Mouse (Mus musculus): ENCODE data around the gene Lsm7. TPM values are rescaled to one million over a fixed set of nuclear protein-coding genes. Genes with fewer than 3 reads are reported as not detected.

Gene Lsm7
- polyA plus RNA-seq, 1 experiment from 2014 or later = 337 TPM

DNA sequence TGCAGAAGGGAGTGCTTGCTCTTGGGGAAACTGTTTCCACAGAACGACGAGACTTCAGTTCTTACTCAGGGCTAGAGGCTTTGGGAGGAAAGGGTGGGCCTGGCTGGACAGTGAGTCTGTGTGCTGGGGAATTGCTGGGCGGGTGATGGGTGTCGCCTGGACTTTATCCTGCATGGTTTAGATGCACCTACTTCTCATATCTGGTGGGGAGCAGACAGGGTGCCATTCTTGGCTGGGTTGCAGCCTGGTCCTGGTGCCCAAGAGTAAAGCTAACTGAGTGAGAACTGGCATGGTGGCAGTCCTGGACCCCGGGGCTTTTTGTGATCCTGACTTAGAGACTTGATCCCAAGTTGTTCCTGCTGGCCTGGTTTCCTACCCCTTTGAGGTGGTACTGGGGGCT lies 1.9 kb upstream of the Lsm7 start:
- ATAC-seq (ENCODE audit: insufficient read depth) (no peak), DNase-seq (no peak)
- Histone ChIP-seq H3K9ac (peak overlapping the region; percentile 85), H3K9me3 (ENCODE audit: low read depth, low read length) (no peaks in the 10 kb centered on the region), H3K36me3 (ENCODE audit: insufficient read depth) (peaks cover 18% of the 10 kb centered on the region), H3K4me1 (ENCODE audit: insufficient read depth) (peaks cover 4% of the 10 kb centered on the region; the same call in 1 of the 2 replicates), H3K4me3 (ENCODE audit: low read depth, low read length) (peak overlapping the region; percentile 12; the same call in 1 of the 2 replicates), H3K4me2 (peak overlapping the region; percentile 99), H3K27ac (ENCODE audit: low read depth) (peak overlapping the region; percentile 71), H3K27me3 (ENCODE audit: insufficient read depth, low read length) (no peaks in the 10 kb centered on the region)
- TF ChIP-seq CTCF (IDR thresholded peaks at IDR 0.05; ENCODE audit: low read depth) = no peak
- 76% methylated on average over 5 of the region's 5 CpGs for WGBS

GRCm38 (mm10) chr10:80856267-80856666 lies 1.3 kb upstream of the Lsm7 start:
- H3K4me2 ChIP-seq = peak overlapping the region; percentile 99
- DNase-seq (peak; percentile 48), ATAC-seq (ENCODE audit: insufficient read depth) (no peak)
- H3K4me1 ChIP-seq (ENCODE audit: insufficient read depth) = peaks cover 4% of the 10 kb centered on the region; the same call in 1 of the 2 replicates
- peaks cover 21% of the 10 kb centered on the region for H3K36me3 ChIP-seq (ENCODE audit: insufficient read depth)
- 51% methylated on average over 3 of the region's 3 CpGs for WGBS
- peak overlapping the region; percentile 85 for H3K9ac ChIP-seq
- peak; percentile 39; the same call in 1 of the 2 replicates for TF ChIP-seq CTCF (IDR thresholded peaks at IDR 0.05; ENCODE audit: low read depth)
- 0 out of 2 replicates have a peak overlapping the region, but pooled peaks have one; percentile 71 for H3K27ac ChIP-seq (ENCODE audit: low read depth)
- H3K4me3 ChIP-seq (ENCODE audit: low read depth, low read length) = peak overlapping the region; percentile 81
- no peaks in the 10 kb centered on the region for H3K27me3 ChIP-seq (ENCODE audit: insufficient read depth, low read length)
- no peaks in the 10 kb centered on the region for H3K9me3 ChIP-seq (ENCODE audit: low read depth, low read length)

- Histone ChIP-seq H3K4me1 (ENCODE audit: insufficient read depth) (peaks cover 4% of the 10 kb centered on the region; the same call in 1 of the 2 replicates), H3K9ac (peak overlapping the region; percentile 85), H3K27ac (ENCODE audit: low read depth) (no peak overlapping the region), H3K27me3 (ENCODE audit: insufficient read depth, low read length) (no peaks in the 10 kb centered on the region), H3K9me3 (ENCODE audit: low read depth, low read length) (no peaks in the 10 kb centered on the region), H3K4me2 (peak overlapping the region; percentile 99), H3K36me3 (ENCODE audit: insufficient read depth) (peaks cover 23% of the 10 kb centered on the region), H3K4me3 (ENCODE audit: low read depth, low read length) (peak overlapping the region; percentile 81)
- DNase-seq = peak; percentile 17
- ATAC-seq (ENCODE audit: insufficient read depth) = no peak
- TF ChIP-seq CTCF (IDR thresholded peaks at IDR 0.05; ENCODE audit: low read depth) = no peak
- WGBS = 19% methylated on average over 11 of the region's 11 CpGs
Measured at GRCm38 (mm10) chr10:80855749-80856073, 702 bp upstream of the Lsm7 start.

GRCm38 (mm10) chr10:80848571-80848970 lies 6.4 kb downstream of the Lsm7 start:
- peaks cover 22% of the 10 kb centered on the region for H3K36me3 ChIP-seq (ENCODE audit: insufficient read depth)
- peaks cover 24% of the 10 kb centered on the region for H3K27me3 ChIP-seq (ENCODE audit: insufficient read depth, low read length)
- WGBS = 6% methylated on average over 10 of the region's 10 CpGs
- no peak overlapping the region for H3K4me2 ChIP-seq
- H3K9ac ChIP-seq = no peak overlapping the region
- peak; percentile 66 for DNase-seq
- no peaks in the 10 kb centered on the region for H3K4me1 ChIP-seq (ENCODE audit: insufficient read depth)
- ATAC-seq (ENCODE audit: insufficient read depth) = peak; percentile 19; the same call in 1 of the 2 replicates
- H3K27ac ChIP-seq (ENCODE audit: low read depth) = no peak overlapping the region
- TF ChIP-seq CTCF (IDR thresholded peaks at IDR 0.05; ENCODE audit: low read depth) = no peak
- H3K4me3 ChIP-seq (ENCODE audit: low read depth, low read length) = no peak overlapping the region
- H3K9me3 ChIP-seq (ENCODE audit: low read depth, low read length) = no peaks in the 10 kb centered on the region

DNA sequence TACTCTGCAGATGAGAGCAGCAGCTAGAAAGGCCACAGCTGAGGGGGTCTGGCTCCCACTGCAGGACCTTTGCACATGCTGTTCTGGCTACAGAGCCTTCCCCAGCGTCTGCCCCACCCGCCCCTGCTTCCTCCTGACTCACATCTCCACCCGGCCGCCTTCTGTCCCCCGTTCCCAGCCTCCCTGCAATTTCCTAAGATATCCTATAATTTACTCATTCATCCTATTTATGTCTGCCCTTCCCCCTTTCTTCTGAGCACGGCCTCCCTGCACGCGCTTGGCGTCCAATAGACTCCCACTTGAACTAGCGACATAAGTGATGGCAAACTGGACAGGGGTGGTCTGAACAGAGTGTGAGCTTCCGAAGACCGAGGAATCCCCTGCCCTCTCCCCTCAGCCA lies 9.3 kb downstream of the Lsm7 start:
- peaks cover 43% of the 10 kb centered on the region for H3K27me3 ChIP-seq (ENCODE audit: insufficient read depth, low read length)
- H3K4me1 ChIP-seq (ENCODE audit: insufficient read depth) = no peaks in the 10 kb centered on the region
- no peak overlapping the region for H3K27ac ChIP-seq (ENCODE audit: low read depth)
- no peak for DNase-seq
- H3K36me3 ChIP-seq (ENCODE audit: insufficient read depth) = no peaks in the 10 kb centered on the region
- no peak overlapping the region for H3K4me3 ChIP-seq (ENCODE audit: low read depth, low read length)
- no peak for ATAC-seq (ENCODE audit: insufficient read depth)
- H3K9ac ChIP-seq = no peak overlapping the region
- no peak overlapping the region for H3K4me2 ChIP-seq
- no peaks in the 10 kb centered on the region for H3K9me3 ChIP-seq (ENCODE audit: low read depth, low read length)
- 66% methylated on average over 12 of the region's 12 CpGs for WGBS
- TF ChIP-seq CTCF (IDR thresholded peaks at IDR 0.05; ENCODE audit: low read depth) = no peak

GRCm38 (mm10) chr10:80845055-80845693 lies 9.8 kb downstream of the Lsm7 start:
- no peak for ATAC-seq (ENCODE audit: insufficient read depth)
- 60% methylated on average over 8 of the region's 8 CpGs for WGBS
- no peak for TF ChIP-seq CTCF (IDR thresholded peaks at IDR 0.05; ENCODE audit: low read depth)
- no peaks in the 10 kb centered on the region for H3K4me1 ChIP-seq (ENCODE audit: insufficient read depth)
- no peak overlapping the region for H3K9ac ChIP-seq
- no peaks in the 10 kb centered on the region for H3K36me3 ChIP-seq (ENCODE audit: insufficient read depth)
- no peaks in the 10 kb centered on the region for H3K9me3 ChIP-seq (ENCODE audit: low read depth, low read length)
- H3K4me3 ChIP-seq (ENCODE audit: low read depth, low read length) = no peak overlapping the region
- H3K4me2 ChIP-seq = no peak overlapping the region
- no peak for DNase-seq
- peaks cover 43% of the 10 kb centered on the region for H3K27me3 ChIP-seq (ENCODE audit: insufficient read depth, low read length)
- no peak overlapping the region for H3K27ac ChIP-seq (ENCODE audit: low read depth)

DNA sequence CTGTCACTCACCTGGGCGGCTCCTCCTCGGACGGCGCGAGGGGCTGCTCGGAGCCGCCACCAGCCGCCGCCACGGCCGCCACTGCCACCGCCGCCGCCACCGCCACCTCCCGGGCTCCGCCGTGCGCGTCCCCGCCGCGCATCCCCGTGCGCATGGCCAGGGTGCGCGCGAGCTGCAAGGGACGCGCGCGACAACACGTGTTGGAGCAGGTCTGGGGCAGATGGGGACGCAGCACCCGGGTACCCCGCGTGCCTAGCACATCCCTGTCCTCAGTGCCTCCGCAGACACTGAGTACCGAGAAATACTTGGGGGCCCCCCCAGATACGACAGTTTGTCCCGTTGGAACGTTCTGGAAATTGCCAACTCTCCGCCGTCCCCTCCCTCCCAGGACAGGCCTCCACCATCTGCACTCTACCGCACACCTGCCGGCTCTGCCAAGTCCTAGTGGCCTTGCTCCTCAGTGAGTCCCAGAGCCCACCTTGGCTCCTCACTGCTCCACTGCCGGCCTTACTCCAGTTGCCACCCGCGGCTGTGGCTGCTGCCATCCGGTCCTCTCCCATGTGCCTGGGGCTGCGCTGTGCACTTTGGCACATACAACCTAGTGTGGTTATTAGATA lies 11.0 kb downstream of the Lsm7 start, which contains the start of gene Lingo3:
Lingo3 (minus strand) TSS at position 109 of the 617 bp plus-strand sequence.
- H3K4me2 ChIP-seq = peak within 1 kb of the TSS; percentile 69
- TF ChIP-seq CTCF (IDR thresholded peaks at IDR 0.05; ENCODE audit: low read depth) = no peak
- 4% methylated on average over 48 of the region's 51 CpGs for WGBS
- H3K27me3 ChIP-seq (ENCODE audit: insufficient read depth, low read length) = peaks cover 43% of the 10 kb centered on the region
- peak within 1 kb of the TSS; percentile 47 for H3K9ac ChIP-seq
- H3K9me3 ChIP-seq (ENCODE audit: low read depth, low read length) = no peaks in the 10 kb centered on the region
- ATAC-seq (ENCODE audit: insufficient read depth) (no peak), DNase-seq (peak; percentile 26)
- peak within 1 kb of the TSS; percentile 41 for H3K4me3 ChIP-seq (ENCODE audit: low read depth, low read length)
- no peaks in the 10 kb centered on the region for H3K4me1 ChIP-seq (ENCODE audit: insufficient read depth)
- no peaks in the 10 kb centered on the region for H3K36me3 ChIP-seq (ENCODE audit: insufficient read depth)
- H3K27ac ChIP-seq (ENCODE audit: low read depth) = no peak within 1 kb of the TSS

All from lung, embryonic 14.5 days (tissue).